11 mouse cellular contexts compared by ENCODE assay signal in genomic region chr8:107546154-107546553, GRCm38 (mm10). TPM values are rescaled to one million over a fixed set of nuclear protein-coding genes. Genes with fewer than 3 reads are reported as not detected.
DNase-seq lines count a peak whose midpoint lies in the region; ATAC-seq and TF ChIP-seq lines count a peak whose summit lies in the region.
"Had no signal": no experiment of that assay in that cellular context is flagged by ENCODE, and none has a peak within 500 bp of the region (broad histone marks: within the 10 kb centered on the region; RNA-seq: fewer than 3 reads in every experiment).

No protein-coding gene starts in this region.

- H3K27ac ChIP-seq in heart, embryonic 14.5 days (replicated peaks in 1 of 2; ENCODE audit: control insufficient read depth in 1 of 2, insufficient read depth in 1 of 2, low read depth in 2 of 2, low read length in 2 of 2): peak overlapping the region; percentile 15 to 67; a peak in 3 of 4 replicates
- H3K27ac ChIP-seq in embryonic facial prominence, embryonic 13.5 days: peak overlapping the region; percentile 95
- H3K27ac ChIP-seq in liver, embryonic 11.5 days (ENCODE audit: low read depth, low read length): no peak overlapping the region
- H3K27ac ChIP-seq: neural tube, embryonic 12.5 days had no signal

- 0 out of 2 replicates have a peak overlapping the region, but pooled peaks have one; percentile 36 for H3K9ac ChIP-seq in heart, embryonic 14.5 days (ENCODE audit: low read length)
- H3K9ac ChIP-seq in embryonic facial prominence, embryonic 13.5 days: peak overlapping the region; percentile 73
- no peak overlapping the region for H3K9ac ChIP-seq in liver, embryonic 11.5 days (ENCODE audit: low read depth, low read length)
- H3K9ac ChIP-seq: kidney, embryonic 15.5 days had no signal

- ATAC-seq in heart, embryonic 14.5 days (ENCODE audit: insufficient number of reproducible peaks, insufficient read depth, low FRiP score, low read depth): no peak
- no peak for ATAC-seq in embryonic facial prominence, embryonic 13.5 days (ENCODE audit: insufficient number of reproducible peaks, insufficient read depth, low FRiP score, low TSS enrichment, low read depth)
- ATAC-seq in liver, embryonic 11.5 days (replicated peaks; ENCODE audit: low FRiP score): no peak

- peaks cover 19% of the 10 kb centered on the region for H3K36me3 ChIP-seq in heart, embryonic 14.5 days (ENCODE audit: control insufficient read depth, insufficient read depth, low read length)
- H3K36me3 ChIP-seq in E14TG2a.4 (ENCODE audit: insufficient read depth, low read length): peaks cover 78% of the 10 kb centered on the region
- peaks cover 57% of the 10 kb centered on the region for H3K36me3 ChIP-seq in embryonic facial prominence, embryonic 13.5 days
- peaks cover 5% of the 10 kb centered on the region; the same call in 1 of the 2 replicates for H3K36me3 ChIP-seq in liver, embryonic 11.5 days (ENCODE audit: control insufficient read depth, insufficient read depth, low read length)

- TF ChIP-seq CTCF in E14TG2a.4 (conservative IDR thresholded peaks at IDR 0.05; ENCODE audit: low read length): no peak

- no peaks in the 10 kb centered on the region for H3K9me3 ChIP-seq in heart, embryonic 14.5 days (ENCODE audit: control insufficient read depth, low read length)
- no peaks in the 10 kb centered on the region for H3K9me3 ChIP-seq in E14TG2a.4 (ENCODE audit: low read length)
- H3K9me3 ChIP-seq in embryonic facial prominence, embryonic 13.5 days: no peaks in the 10 kb centered on the region
- no peaks in the 10 kb centered on the region for H3K9me3 ChIP-seq in liver, embryonic 11.5 days (ENCODE audit: control insufficient read depth, low read length)
- H3K9me3 ChIP-seq: kidney, embryonic 15.5 days; neural tube, embryonic 12.5 days had no signal

- H3K27me3 ChIP-seq in heart, embryonic 14.5 days (ENCODE audit: control insufficient read depth, insufficient read depth, low read length): no peaks in the 10 kb centered on the region
- H3K27me3 ChIP-seq in E14TG2a.4 (ENCODE audit: insufficient read depth, low read length): no peaks in the 10 kb centered on the region
- H3K27me3 ChIP-seq in embryonic facial prominence, embryonic 13.5 days: no peaks in the 10 kb centered on the region
- no peaks in the 10 kb centered on the region for H3K27me3 ChIP-seq in liver, embryonic 11.5 days (replicated peaks; ENCODE audit: control insufficient read depth, insufficient read depth, low read length)
- H3K27me3 ChIP-seq: kidney, embryonic 15.5 days; neural tube, embryonic 12.5 days had no signal

- 62% methylated on average over 4 of the region's 4 CpGs for WGBS in heart, embryonic 14.5 days
- 74% methylated on average over 4 of the region's 4 CpGs for WGBS in embryonic facial prominence, embryonic 13.5 days
- 95% methylated on average over 4 of the region's 4 CpGs for WGBS in liver, embryonic 11.5 days

- H3K4me2 ChIP-seq in heart, embryonic 14.5 days (ENCODE audit: low read length): peak overlapping the region; percentile 40
- peak overlapping the region; percentile 57 for H3K4me2 ChIP-seq in embryonic facial prominence, embryonic 13.5 days
- no peak overlapping the region for H3K4me2 ChIP-seq in liver, embryonic 11.5 days
- H3K4me2 ChIP-seq: kidney, embryonic 15.5 days had no signal

- no peak for DNase-seq in heart, adult 9 months (ENCODE audit: low spot score in 2 of 2)
- DNase-seq in left cerebral cortex, adult 9 months (ENCODE audit: low spot score in 2 of 2): peak; percentile 40 to 66
- DNase-seq in thymus, postnatal 25 days: no peak
- DNase-seq in adrenal gland, postnatal 36 days: no peak
- DNase-seq in liver, embryonic 11.5 days (ENCODE audit: low spot score): no peak
- DNase-seq: adrenal gland, postnatal 14 days had no signal

- peak overlapping the region in 1 of 2 experiments; percentile 14; a peak in 1 of 4 replicates for H3K4me3 ChIP-seq in heart, embryonic 14.5 days (ENCODE audit: control insufficient read depth in 1 of 2, insufficient read depth in 1 of 2, low read depth in 1 of 2, low read length in 2 of 2)
- H3K4me3 ChIP-seq in E14TG2a.4 (replicated peaks; ENCODE audit: low read length): peak overlapping the region; percentile 64; the same call in 1 of the 2 replicates
- H3K4me3 ChIP-seq in embryonic facial prominence, embryonic 13.5 days: peak overlapping the region; percentile 43
- no peak overlapping the region for H3K4me3 ChIP-seq in liver, embryonic 11.5 days (ENCODE audit: low read depth, low read length)
- H3K4me3 ChIP-seq: kidney, embryonic 15.5 days had no signal

- H3K4me1 ChIP-seq in heart, embryonic 14.5 days (ENCODE audit: control insufficient read depth in 2 of 2, insufficient read depth in 2 of 2, low read length in 2 of 2): peaks cover 22 to 24% of the 10 kb centered on the region in 2 experiments
- H3K4me1 ChIP-seq in E14TG2a.4 (replicated peaks; ENCODE audit: low read depth, low read length): peaks cover 41% of the 10 kb centered on the region
- H3K4me1 ChIP-seq in embryonic facial prominence, embryonic 13.5 days: peaks cover 56% of the 10 kb centered on the region
- peaks cover 5% of the 10 kb centered on the region; the same call in 1 of the 2 replicates for H3K4me1 ChIP-seq in liver, embryonic 11.5 days (replicated peaks; ENCODE audit: control insufficient read depth, insufficient read depth, low read length)

RNA-seq across cellular contexts. Expression of gene Psmd7, which starts 42.1 kb away (rescaled TPM):
- polyA plus RNA-seq in heart, embryonic 14.5 days (2014; fragmentation: Nextera tagmentation; extraction: Ambion mirVana): 176 and 179 TPM in 2 replicates
- polyA plus RNA-seq in embryonic facial prominence, embryonic 13.5 days (2015; fragmentation: Nextera tagmentation; extraction: Ambion mirVana): 325 and 349 TPM in 2 replicates
- 100 to 1,000 TPM; 110 to 119 TPM for total RNA-seq in adrenal gland, postnatal 36 days (2021)
- polyA plus RNA-seq in liver, embryonic 11.5 days (2014; fragmentation: Nextera tagmentation; extraction: Ambion mirVana): 358 and 365 TPM in 2 replicates

Comparison
In these comparisons a context has a peak if more than half of its experiments do, and no peak if none do; other contexts are left out.
1. DNase-seq: peak in left cerebral cortex, adult 9 months (2 of 2); none in heart, adult 9 months (0 of 2), thymus, postnatal 25 days (single experiment), adrenal gland, postnatal 36 days (0 of 2) and liver, embryonic 11.5 days (single experiment).